Mouse (Mus musculus) E14TG2a.4 (cell line): ENCODE data around the gene Adprm.

Source experiments
- CTCF ChIP-seq: conservative IDR thresholded peaks from 2 replicates; pipeline ENCODE4 v1.5.1; 2014; ENCODE audit warnings: low read length
- POU5F1 ChIP-seq: IDR thresholded peaks from 2 replicates; pipeline ENCODE4 v1.6.1; 2014; ENCODE audit warnings: low read length, borderline replicate concordance

DNA sequence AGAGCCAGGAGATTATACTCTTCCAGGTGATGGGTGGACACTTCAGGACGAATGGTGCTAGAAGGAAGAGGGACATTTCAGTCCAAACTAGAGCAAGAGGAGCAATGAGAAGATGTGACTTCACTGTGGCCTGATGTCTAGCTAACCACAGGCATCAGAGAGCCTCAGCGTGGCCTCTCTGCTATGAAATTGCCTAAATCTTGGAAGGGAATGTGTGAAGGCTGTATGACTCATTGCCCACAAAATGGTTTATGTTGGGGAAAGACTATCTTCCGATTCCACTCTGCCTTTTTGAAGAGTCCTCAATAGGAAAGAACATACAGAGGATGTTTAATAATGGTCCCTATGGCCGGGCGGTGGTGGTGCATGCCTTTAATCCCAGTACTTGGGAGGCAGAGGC is 24.4 kb upstream of the Adprm start:
- no peak for TF ChIP-seq CTCF
- TF ChIP-seq POU5F1, result no peak
